Mouse (Mus musculus): ENCODE data around the gene 3110040N11Rik.

DNA sequence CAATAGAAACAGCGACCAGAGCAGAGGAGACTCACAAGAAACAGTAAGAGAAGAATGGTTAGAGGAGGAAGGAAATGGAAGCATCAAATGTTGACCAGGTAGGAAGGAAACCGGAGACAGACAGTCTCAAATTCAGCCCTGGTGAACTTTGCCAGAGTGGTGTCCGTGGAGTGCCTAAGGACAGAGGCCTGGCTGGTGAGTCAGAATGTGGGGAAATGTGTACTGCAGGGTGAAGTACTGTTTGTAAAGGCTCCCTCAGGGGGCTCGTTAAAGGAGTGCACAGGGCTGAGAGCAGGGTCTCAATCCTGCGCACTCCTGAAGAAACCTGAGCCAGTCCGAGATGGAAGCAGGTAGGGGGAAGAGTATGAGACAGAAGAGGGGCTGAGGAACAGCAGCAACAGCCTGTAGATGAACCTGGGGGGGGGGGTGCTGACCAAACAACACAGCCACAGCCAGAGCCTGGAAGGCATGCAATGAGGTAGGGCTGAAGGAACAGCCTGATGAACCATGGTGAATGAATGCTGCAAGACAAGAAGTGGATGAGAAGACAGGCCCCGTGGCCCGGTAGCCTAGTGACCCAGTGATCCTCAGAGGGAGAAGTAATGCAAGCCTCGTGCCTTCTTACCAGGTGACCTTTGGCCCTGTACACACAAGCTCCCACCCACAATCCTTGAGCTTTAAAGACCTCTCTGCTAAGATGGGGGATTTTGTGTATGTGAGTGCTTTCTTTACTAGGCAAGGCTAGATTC, 53.8 kb downstream of the 3110040N11Rik start:
- TF ChIP-seq CTCF (IDR thresholded peaks at IDR 0.05; ENCODE audit: borderline replicate concordance, insufficient read depth, low read length) (no peak), POLR2A (IDR thresholded peaks at IDR 0.05; ENCODE audit: low read depth, low read length) (no peak)

Measured in embryonic fibroblast, embryonic 13.5 days (primary cell).